Mouse (Mus musculus) embryonic facial prominence, embryonic 13.5 days (tissue): ENCODE measurements around the gene Prl. TPM values are rescaled to one million over a fixed set of nuclear protein-coding genes. Genes with fewer than 3 reads are reported as not detected.
"Not testable (repeated sequence)": the region's sequence is repeated elsewhere in the genome, so short reads cannot be mapped to it uniquely, and the experiment has no call there.

Experiments
- ATAC-seq: fragments of 200-750 bp; cut with Nextera tagmentation; 2 replicates; pipeline ENCODE4 v1.8.0; 2017; ENCODE audit warnings: low read depth; ENCODE audit not compliant: insufficient number of reproducible peaks, insufficient read depth, low FRiP score, low TSS enrichment
- H3K27ac ChIP-seq: fragments of 300-500 bp; sonication (generic); 2 replicates; pipeline ENCODE4 v1.5.1; 2015; ENCODE audit warnings: moderate library complexity, mild to moderate bottlenecking, inconsistent platforms
- H3K27me3 ChIP-seq: fragments of 300-500 bp; sonication (generic); 2 replicates; pipeline ENCODE4 v1.6.1; 2015; ENCODE audit warnings: mild to moderate bottlenecking, inconsistent platforms
- H3K36me3 ChIP-seq: fragments of 300-500 bp; sonication (generic); 2 replicates; pipeline ENCODE4 v1.6.1; 2015; ENCODE audit warnings: mild to moderate bottlenecking, inconsistent platforms
- H3K4me1 ChIP-seq: fragments of 300-500 bp; sonication (generic); 2 replicates; pipeline ENCODE4 v1.6.1; 2015; ENCODE audit warnings: inconsistent platforms
- H3K4me2 ChIP-seq: fragments of 300-500 bp; sonication (generic); 2 replicates; pipeline ENCODE4 v1.6.1; 2015; ENCODE audit warnings: moderate library complexity, mild to moderate bottlenecking, inconsistent platforms
- H3K4me3 ChIP-seq: fragments of 300-500 bp; sonication (generic); 2 replicates; pipeline ENCODE4 v1.5.1; 2015; ENCODE audit warnings: mild to moderate bottlenecking, inconsistent platforms
- H3K9ac ChIP-seq: fragments of 300-500 bp; sonication (generic); 2 replicates; pipeline ENCODE4 v1.6.1; 2015; ENCODE audit warnings: mild to moderate bottlenecking, inconsistent platforms
- H3K9me3 ChIP-seq: fragments of 300-500 bp; sonication (generic); 2 replicates; pipeline ENCODE4 v1.6.1; 2016; ENCODE audit warnings: inconsistent platforms
- WGBS: fragments of 180-500 bp; shearing (Covaris S2); methylation state at CpG from one replicate; pipeline ENCODE4 v1.1.7; 2015; ENCODE audit warnings: mixed read lengths; 5-methylcytosine and 5-hydroxymethylcytosine counted together
- polyA plus RNA-seq: library from polyadenylated mRNA; unstranded; fragments of >200 nt; fragmentation: Nextera tagmentation; extraction: Ambion mirVana; gene quantifications from 2 replicates; pipeline ENCODE4 v1.2.1, GENCODE M21; 2015

Gene Prl
- not detected in 2 replicates for polyA plus RNA-seq

DNA sequence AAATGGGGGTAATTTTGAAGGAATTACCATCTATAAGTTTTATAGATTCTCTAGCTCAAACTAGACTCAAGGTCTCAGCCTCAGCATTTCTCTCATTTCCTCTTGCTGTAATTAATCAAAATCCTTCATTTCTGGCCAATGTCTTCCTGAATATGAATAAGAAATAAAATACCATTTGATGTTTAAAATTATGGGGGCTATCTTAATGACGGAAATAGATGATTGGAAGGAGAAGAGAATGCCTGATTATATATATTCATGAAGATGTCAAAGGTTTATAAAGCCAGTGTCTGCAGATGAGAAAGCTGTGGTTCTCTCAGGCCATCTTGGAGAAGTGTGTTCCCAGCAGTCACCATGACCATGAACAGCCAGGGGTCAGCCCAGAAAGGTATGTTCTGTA lies at the start of gene Prl:
Gene Prl, plus strand, starts transcription at position 301 of the 400 bp plus-strand sequence.
- Histone ChIP-seq H3K4me3 (no peak within 1 kb of the TSS), H3K36me3 (no peaks in the 10 kb centered on the region), H3K4me2 (no peak within 1 kb of the TSS), H3K9me3 (no peaks in the 10 kb centered on the region), H3K27ac (no peak within 1 kb of the TSS), H3K9ac (no peak within 1 kb of the TSS), H3K27me3 (no peaks in the 10 kb centered on the region), H3K4me1 (no peaks in the 10 kb centered on the region)
- WGBS = 84% methylated on average over 1 of the region's 1 CpGs
- ATAC-seq = no peak

DNA sequence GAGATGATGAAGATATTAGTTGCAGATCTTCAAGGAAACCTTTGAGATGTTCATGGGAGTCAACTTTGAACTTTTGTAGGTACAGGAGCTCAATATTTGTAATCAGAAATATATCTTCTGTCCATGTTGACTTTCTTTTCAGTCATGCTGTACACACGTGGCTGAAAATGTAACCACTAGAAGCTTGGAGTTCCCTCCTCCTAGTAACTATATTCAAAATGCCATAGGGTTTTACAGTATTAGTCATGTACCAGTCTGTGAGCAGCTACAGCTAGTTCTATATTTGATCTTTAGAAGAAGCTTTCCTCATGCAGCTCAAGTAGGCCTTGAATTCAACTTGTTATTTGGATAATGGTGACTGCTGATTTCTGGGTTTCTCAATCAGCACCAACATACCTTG lies 30.8 kb upstream of the Prl start:
- WGBS = 81% methylated on average over 1 of the region's 1 CpGs
- ATAC-seq = no peak
- Histone ChIP-seq H3K4me2 (no peak overlapping the region), H3K27me3 (no peaks in the 10 kb centered on the region), H3K4me3 (no peak overlapping the region), H3K4me1 (peaks cover 8% of the 10 kb centered on the region), H3K9me3 (no peaks in the 10 kb centered on the region), H3K9ac (no peak overlapping the region), H3K36me3 (no peaks in the 10 kb centered on the region), H3K27ac (no peak overlapping the region)

DNA sequence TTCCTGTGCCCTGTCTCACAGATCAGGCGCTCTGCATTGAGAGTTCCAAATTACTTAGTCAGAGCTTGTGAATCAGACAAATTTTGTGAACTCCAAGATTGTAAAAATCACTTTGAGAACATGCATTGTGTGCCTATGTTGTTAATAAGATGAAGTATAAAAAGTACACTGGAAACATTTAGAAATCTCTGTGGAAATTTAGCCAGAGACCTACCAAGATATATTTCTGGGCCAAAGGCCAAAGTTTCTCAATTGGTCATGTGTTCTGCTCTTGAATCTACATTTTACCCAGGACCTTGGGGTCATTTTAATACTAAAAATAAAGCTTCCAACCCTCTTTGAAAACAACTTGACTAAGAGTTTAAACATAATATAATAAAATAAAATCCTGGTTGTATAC lies 30.0 kb upstream of the Prl start:
- no peak overlapping the region for H3K27ac ChIP-seq
- no peak overlapping the region for H3K4me2 ChIP-seq
- H3K4me3 ChIP-seq = no peak overlapping the region
- H3K9me3 ChIP-seq = no peaks in the 10 kb centered on the region
- H3K27me3 ChIP-seq = no peaks in the 10 kb centered on the region
- ATAC-seq = no peak
- peaks cover 13% of the 10 kb centered on the region for H3K4me1 ChIP-seq
- no peak overlapping the region for H3K9ac ChIP-seq
- WGBS = 81% methylated on average over 1 of the region's 1 CpGs
- no peaks in the 10 kb centered on the region for H3K36me3 ChIP-seq

DNA sequence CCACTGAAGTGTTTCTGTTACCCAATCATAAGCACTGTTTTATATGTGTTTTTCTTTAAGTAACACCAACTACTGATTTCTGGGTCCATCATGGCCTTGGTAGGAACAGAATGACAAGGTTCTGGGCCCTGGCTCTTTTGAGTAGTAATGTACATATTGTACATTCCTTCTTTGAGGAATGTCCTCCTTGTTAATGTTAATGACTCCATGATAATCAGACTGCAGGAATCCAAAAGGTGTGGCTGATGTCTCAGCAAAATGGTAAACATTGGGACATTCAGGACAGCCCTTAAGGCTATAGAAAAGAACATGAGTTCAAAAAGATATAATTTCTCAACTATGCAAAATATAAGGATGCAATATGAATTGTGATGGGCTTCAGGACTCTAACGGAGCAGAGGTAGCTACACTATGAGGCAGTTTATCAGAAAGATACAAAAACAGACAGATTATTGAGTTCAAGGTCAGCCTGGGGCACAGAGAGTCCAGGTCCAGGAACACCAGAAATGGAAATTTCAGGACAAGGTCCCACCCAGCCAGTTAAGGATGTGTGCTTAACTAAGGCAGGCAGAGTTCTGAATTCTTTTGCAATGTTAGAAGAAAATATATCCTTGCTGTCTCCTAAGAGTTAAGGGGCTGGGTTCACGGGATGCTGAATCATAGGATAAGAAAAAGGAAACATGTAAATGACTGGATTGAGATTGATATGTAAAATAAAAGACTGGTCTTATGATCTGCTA lies 28.7 kb upstream of the Prl start:
- 84% methylated on average over 2 of the region's 2 CpGs for WGBS
- H3K4me3 ChIP-seq = no peak overlapping the region

DNA sequence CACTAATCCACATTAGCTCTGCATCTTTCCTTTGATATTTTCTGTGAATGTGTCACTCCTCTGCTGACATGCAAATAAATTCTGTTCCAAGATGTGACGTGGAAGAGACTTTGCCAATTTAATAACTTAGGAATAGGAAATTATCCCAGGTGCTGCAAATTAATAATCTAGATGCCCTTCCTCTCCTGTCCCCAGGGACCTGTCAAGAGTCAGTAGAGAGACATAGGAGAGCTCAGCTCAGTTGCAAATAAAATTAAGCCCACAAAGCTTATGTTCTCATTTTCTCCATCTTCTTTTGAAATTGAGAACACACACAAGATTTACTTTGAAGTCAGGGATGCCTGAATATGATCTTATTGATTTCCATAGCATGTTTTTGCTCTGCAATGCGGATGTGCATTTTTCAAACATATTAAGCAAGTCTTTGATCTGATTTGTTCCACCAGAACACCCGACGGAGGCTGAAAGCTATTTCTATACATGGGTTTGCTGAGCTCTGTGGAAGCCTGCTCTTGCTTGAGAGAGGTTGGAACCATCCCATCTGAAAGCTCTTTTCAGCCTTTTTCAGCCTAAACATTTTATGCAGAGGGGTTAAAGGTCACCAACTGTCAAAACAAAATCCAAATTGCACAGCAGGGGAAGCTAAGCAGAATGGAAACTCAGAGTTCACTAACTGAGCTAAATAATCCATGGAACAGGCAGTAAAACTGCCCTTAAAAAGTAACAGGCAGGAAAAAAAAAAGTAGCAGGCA lies 26.1 kb upstream of the Prl start:
- no peak for ATAC-seq
- Histone ChIP-seq H3K27ac (peak overlapping the region; percentile 44), H3K4me1 (peaks cover 13% of the 10 kb centered on the region), H3K36me3 (no peaks in the 10 kb centered on the region), H3K27me3 (no peaks in the 10 kb centered on the region), H3K9ac (no peak overlapping the region), H3K4me3 (no peak overlapping the region), H3K9me3 (no peaks in the 10 kb centered on the region), H3K4me2 (no peak overlapping the region)
- WGBS = 4% methylated on average over 4 of the region's 4 CpGs

More for the DNA sequence above, 28.7 kb upstream of the Prl start:
- no peaks in the 10 kb centered on the region for H3K36me3 ChIP-seq
- no peak overlapping the region for H3K27ac ChIP-seq
- no peak overlapping the region for H3K9ac ChIP-seq
- no peaks in the 10 kb centered on the region for H3K27me3 ChIP-seq
- no peaks in the 10 kb centered on the region for H3K9me3 ChIP-seq
- H3K4me2 ChIP-seq = no peak overlapping the region
- H3K4me1 ChIP-seq = peaks cover 13% of the 10 kb centered on the region
- ATAC-seq = no peak

DNA sequence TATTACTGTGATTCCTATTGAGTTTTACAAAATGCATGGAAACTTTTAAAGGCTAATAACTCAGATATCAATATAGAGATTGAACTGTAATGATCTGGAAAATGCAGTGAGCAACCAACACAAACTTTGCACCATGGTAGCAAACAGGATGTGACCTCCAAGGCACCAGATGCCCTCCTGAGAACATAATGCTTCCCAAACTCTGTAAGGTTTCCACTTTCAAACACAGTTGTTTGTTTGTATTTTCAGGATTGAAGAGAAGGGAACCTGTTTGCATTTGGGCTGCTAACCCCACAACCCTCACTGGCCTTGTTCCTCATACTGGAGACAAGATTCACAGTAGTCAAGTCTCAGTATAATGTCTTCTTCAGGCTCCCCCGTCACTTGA lies 25.5 kb upstream of the Prl start:
- Histone ChIP-seq H3K27me3 (no peaks in the 10 kb centered on the region), H3K4me1 (peaks cover 13% of the 10 kb centered on the region), H3K4me2 (no peak overlapping the region), H3K4me3 (no peak overlapping the region), H3K27ac (peak overlapping the region; percentile 44), H3K9me3 (no peaks in the 10 kb centered on the region), H3K9ac (no peak overlapping the region), H3K36me3 (no peaks in the 10 kb centered on the region)
- 44% methylated on average over 1 of the region's 1 CpGs for WGBS
- ATAC-seq = no peak

DNA sequence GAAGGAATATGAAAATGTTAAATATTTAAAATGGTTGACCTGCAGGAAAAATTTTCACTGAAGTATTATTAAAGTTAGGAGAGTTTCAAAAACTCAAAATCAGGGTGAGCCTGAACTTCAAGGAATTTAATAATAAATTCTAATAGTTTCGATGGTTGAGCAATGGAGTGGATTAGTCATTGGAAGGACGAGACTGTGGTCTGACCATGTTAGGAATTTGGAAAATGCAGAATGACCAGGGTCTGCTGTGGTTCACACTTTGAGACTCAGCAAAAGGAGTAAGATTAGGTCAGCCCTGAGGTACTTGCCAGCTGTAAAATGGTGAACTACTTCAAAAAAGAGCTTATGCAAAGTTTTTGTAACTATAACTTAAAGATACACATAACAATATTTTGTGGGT lies 24.4 kb upstream of the Prl start:
- no peaks in the 10 kb centered on the region for H3K36me3 ChIP-seq
- H3K27me3 ChIP-seq = no peaks in the 10 kb centered on the region
- H3K9ac ChIP-seq = no peak overlapping the region
- H3K4me2 ChIP-seq = no peak overlapping the region
- H3K9me3 ChIP-seq = no peaks in the 10 kb centered on the region
- peaks cover 13% of the 10 kb centered on the region for H3K4me1 ChIP-seq
- ATAC-seq = no peak
- H3K27ac ChIP-seq = no peak overlapping the region
- 81% methylated on average over 2 of the region's 2 CpGs for WGBS
- no peak overlapping the region for H3K4me3 ChIP-seq

DNA sequence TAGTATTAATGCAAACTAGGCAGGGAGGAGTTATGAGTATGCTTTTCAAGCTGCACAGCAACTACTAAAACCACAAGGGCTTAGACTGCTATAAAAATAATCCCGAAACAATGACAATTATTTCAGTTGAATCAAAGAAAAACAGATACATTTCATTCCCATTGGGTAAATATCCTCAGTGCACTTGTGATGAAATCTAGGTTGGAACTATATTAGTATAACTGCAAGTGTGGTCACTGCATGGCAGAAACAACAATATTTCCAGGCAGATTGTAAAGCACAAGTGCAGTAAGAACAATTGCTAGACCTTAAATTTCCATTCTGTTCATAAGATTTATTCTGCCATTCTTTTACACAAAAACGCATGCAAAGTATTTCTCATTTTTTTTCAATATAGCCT lies 15.2 kb upstream of the Prl start:
- 82% methylated on average over 2 of the region's 2 CpGs for WGBS
- H3K36me3 ChIP-seq = no peaks in the 10 kb centered on the region
- H3K4me1 ChIP-seq = no peaks in the 10 kb centered on the region
- no peak overlapping the region for H3K4me2 ChIP-seq
- no peaks in the 10 kb centered on the region for H3K9me3 ChIP-seq
- H3K4me3 ChIP-seq = no peak overlapping the region
- no peak overlapping the region for H3K9ac ChIP-seq
- no peak overlapping the region for H3K27ac ChIP-seq
- ATAC-seq = no peak
- no peaks in the 10 kb centered on the region for H3K27me3 ChIP-seq

DNA sequence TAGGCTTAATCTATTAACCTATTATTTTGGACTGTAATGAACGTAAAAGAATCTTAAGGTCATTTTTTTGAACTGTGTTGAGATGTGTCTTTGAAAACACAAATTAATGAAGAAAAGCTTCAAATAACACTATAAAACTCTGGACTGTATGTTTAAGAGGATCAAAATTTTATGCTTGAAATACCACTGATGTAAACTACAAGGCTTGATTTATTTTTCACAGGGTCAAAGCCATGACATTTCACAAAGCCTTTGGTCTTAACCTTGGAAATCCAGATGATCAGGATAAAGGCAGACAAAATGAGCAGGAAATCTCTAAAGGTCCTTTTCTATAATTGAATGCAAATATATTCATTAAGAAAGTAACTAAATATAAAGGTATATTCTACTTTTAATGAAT lies 14.0 kb upstream of the Prl start:
- Histone ChIP-seq H3K4me2 (no peak overlapping the region), H3K9me3 (no peaks in the 10 kb centered on the region), H3K4me1 (no peaks in the 10 kb centered on the region), H3K9ac (no peak overlapping the region), H3K27ac (no peak overlapping the region), H3K4me3 (no peak overlapping the region), H3K36me3 (no peaks in the 10 kb centered on the region), H3K27me3 (no peaks in the 10 kb centered on the region)
- 78% methylated on average over 1 of the region's 1 CpGs for WGBS
- ATAC-seq = no peak

DNA sequence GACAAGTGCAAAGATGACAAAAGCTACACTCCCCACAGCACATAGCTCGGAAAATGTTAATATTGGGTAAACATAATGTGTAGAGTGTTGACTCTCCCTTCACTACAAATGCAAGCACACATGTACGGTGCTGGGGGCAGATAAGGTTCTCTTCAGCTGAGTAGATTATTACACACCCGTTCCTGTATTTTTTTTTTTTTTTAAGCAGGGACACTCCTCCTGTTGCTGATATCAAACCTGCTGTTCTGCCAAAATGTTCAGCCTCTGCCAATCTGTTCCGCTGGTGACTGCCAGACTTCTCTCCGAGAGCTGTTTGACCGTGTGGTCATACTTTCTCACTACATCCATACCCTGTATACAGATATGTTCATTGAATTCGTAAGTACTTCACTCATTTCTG lies 1.8 kb downstream of the Prl start:
- H3K4me2 ChIP-seq = no peak overlapping the region
- ATAC-seq = no peak
- H3K9ac ChIP-seq = no peak overlapping the region
- no peaks in the 10 kb centered on the region for H3K9me3 ChIP-seq
- H3K27me3 ChIP-seq = no peaks in the 10 kb centered on the region
- WGBS = 83% methylated on average over 7 of the region's 7 CpGs
- no peak overlapping the region for H3K4me3 ChIP-seq
- H3K36me3 ChIP-seq = no peaks in the 10 kb centered on the region
- no peak overlapping the region for H3K27ac ChIP-seq
- H3K4me1 ChIP-seq = no peaks in the 10 kb centered on the region

DNA sequence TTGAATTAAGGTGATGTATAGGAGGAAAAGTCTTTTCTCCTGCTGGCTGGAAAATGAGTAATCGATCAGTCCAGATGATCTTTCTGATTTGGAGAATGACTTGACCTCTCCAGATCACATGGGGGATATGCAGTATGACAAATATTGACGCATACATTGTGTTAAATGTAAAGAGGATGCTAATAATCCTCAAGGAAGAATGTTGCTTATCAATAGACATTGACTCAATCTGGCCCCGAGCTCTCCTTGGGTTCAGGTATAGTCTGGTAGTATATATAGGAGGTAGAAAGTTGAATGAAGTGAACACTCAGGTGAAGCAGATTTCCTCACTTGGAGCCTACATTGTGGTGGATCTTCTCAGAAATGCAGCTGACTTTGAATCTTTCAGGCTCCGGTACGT lies 36.5 kb downstream of the Prl start, which contains the start of gene Prl3d1:
Gene Prl3d1, plus strand, starts transcription at position 301 of the 400 bp plus-strand sequence.
- 91% methylated on average over 5 of the region's 5 CpGs for WGBS
- H3K4me3 ChIP-seq = not testable (repeated sequence)

More for the DNA sequence above, 36.5 kb downstream of the Prl start, which contains the start of gene Prl3d1:
- H3K27me3 ChIP-seq, H3K9me3 ChIP-seq, H3K36me3 ChIP-seq, H3K4me1 ChIP-seq, H3K27ac ChIP-seq, H3K9ac ChIP-seq, ATAC-seq, H3K4me2 ChIP-seq: not testable (repeated sequence)
